23 mouse cellular contexts compared by ENCODE assay signal in genomic region chr16:34017241-34017640, GRCm38 (mm10).
"Had no signal": no experiment of that assay in that cellular context is flagged by ENCODE, and none has a peak within 500 bp of the region (broad histone marks: within the 10 kb centered on the region; RNA-seq: fewer than 3 reads in every experiment).

No protein-coding gene starts in this region.

- H3K27me3 ChIP-seq: heart, embryonic 12.5 days; hindbrain, embryonic 12.5 days; hindbrain, embryonic 15.5 days; kidney, embryonic 15.5 days; limb, embryonic 13.5 days; limb, embryonic 15.5 days; liver, embryonic 12.5 days had no signal

- H3K9me3 ChIP-seq: heart, embryonic 10.5 days; hindbrain, embryonic 12.5 days; hindbrain, embryonic 15.5 days; limb, embryonic 15.5 days had no signal

- H3K4me1 ChIP-seq: hindbrain, embryonic 12.5 days; hindbrain, embryonic 15.5 days; kidney, embryonic 15.5 days; limb, embryonic 13.5 days; limb, embryonic 15.5 days; liver, embryonic 12.5 days had no signal

- H3K9ac ChIP-seq: forebrain, postnatal 0 days; heart, embryonic 12.5 days; hindbrain, embryonic 12.5 days; hindbrain, embryonic 15.5 days; kidney, embryonic 15.5 days; limb, embryonic 13.5 days; limb, embryonic 15.5 days; liver, embryonic 12.5 days had no signal

- H3K27ac ChIP-seq: heart, embryonic 10.5 days; hindbrain, embryonic 12.5 days; hindbrain, embryonic 15.5 days; kidney, embryonic 15.5 days; kidney, postnatal 0 days; limb, embryonic 13.5 days; limb, embryonic 15.5 days; liver, embryonic 12.5 days had no signal

- DNase-seq: forebrain, postnatal 0 days; gastrocnemius, postnatal 14 days; heart, adult 18-20 months; heart, postnatal 10 days; heart, postnatal 36 days; kidney, adult 11 months; kidney, adult 2 months; kidney, adult 9 months; kidney, postnatal 14 days; kidney, postnatal 36 days; layer of hippocampus, adult 9-11 months; layer of hippocampus, postnatal 36 days; left cerebral cortex, postnatal 4 days had no signal

- H3K4me2 ChIP-seq: heart, embryonic 12.5 days; hindbrain, embryonic 12.5 days; hindbrain, embryonic 15.5 days; kidney, embryonic 15.5 days; limb, embryonic 13.5 days; limb, embryonic 15.5 days; liver, embryonic 12.5 days had no signal

- ATAC-seq: forebrain, postnatal 0 days; intestine, embryonic 16.5 days; liver, embryonic 12.5 days had no signal

- H3K4me3 ChIP-seq: heart, embryonic 10.5 days; heart, embryonic 12.5 days; hindbrain, embryonic 12.5 days; hindbrain, embryonic 15.5 days; kidney, embryonic 15.5 days; limb, embryonic 13.5 days; limb, embryonic 15.5 days; liver, embryonic 12.5 days had no signal
